Mouse (Mus musculus) cerebellum, adult 8-10 months (tissue): ENCODE results near the gene Csn1s1.

Experiments
- DNase-seq: peaks from one replicate; pipeline ENCODE4 v3.0.0; 2022

Csn1s1 gene

GRCm38 (mm10) chr5:87665908-87666307, at the start of gene Csn1s1:
Gene Csn1s1, plus strand, starts transcription at chr5:87666208.
- no peak for DNase-seq

- no peak for DNase-seq
These were observed 43.3 kb upstream of the Csn1s1 start for GRCm38 (mm10) chr5:87622681-87623080.

DNA sequence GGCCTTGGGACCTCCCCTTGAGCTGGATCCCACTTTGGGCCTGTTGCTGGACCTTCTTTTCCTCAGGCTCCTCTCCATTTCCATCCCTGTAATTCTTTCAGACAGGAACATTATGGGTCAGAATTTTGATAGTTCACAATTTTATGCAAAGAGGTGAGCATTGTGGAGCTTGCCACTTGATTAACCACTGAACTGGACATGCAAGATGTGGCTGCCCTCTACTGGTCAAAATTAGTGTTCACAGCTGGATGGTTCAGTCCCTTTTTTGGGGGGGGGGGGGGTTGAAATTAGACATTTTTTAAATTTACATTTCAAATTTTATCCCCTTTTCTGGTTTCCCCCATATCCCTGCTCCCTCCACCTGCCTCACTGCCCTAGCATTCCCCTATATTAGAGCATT, 23.2 kb upstream of the Csn1s1 start:
- DNase-seq = no peak

GRCm38 (mm10) chr5:87699530-87699929, 33.5 kb downstream of the Csn1s1 start, which contains the start of gene Csn2:
Gene Csn2, minus strand, starts transcription at chr5:87699630.
- no peak for DNase-seq

- DNase-seq = no peak
These were observed 39.9 kb downstream of the Csn1s1 start for GRCm38 (mm10) chr5:87705891-87706290.
